Mouse (Mus musculus) embryonic facial prominence, embryonic 11.5 days (tissue): ENCODE data around the gene Prm2. TPM values are rescaled to one million over a fixed set of nuclear protein-coding genes. Genes with fewer than 3 reads are reported as not detected.

Experiments
- ATAC-seq: fragments of 200-750 bp; cut with Nextera tagmentation; replicated peaks from 2 replicates; pipeline ENCODE4 v1.8.0; 2017; ENCODE audit warnings: low read depth; ENCODE audit not compliant: insufficient number of reproducible peaks, low FRiP score, low TSS enrichment
- DNase-seq: peaks from one replicate; pipeline ENCODE4 v3.0.0-alpha.2; 2015; ENCODE audit warnings: low spot score
- H3K27ac ChIP-seq: fragments of 300-500 bp; sonication (generic); replicated peaks from 2 replicates; pipeline ENCODE4 v1.5.1; 2014; ENCODE audit warnings: mild to moderate bottlenecking, low read depth, low read length, control low read depth
- H3K27me3 ChIP-seq: fragments of 300-500 bp; sonication (generic); 2 replicates; pipeline ENCODE4 v1.6.1; 2014; ENCODE audit warnings: mild to moderate bottlenecking, low read length, moderate library complexity, mixed read lengths; ENCODE audit not compliant: control insufficient read depth, insufficient read depth
- H3K36me3 ChIP-seq: fragments of 300-500 bp; sonication (generic); replicated peaks from 2 replicates; pipeline ENCODE4 v1.6.1; 2014; ENCODE audit warnings: low read depth, mild to moderate bottlenecking, low read length, moderate library complexity, mixed read lengths; ENCODE audit not compliant: control insufficient read depth, insufficient read depth
- H3K4me1 ChIP-seq: fragments of 300-500 bp; sonication (generic); 2 replicates; pipeline ENCODE4 v1.6.1; 2014; ENCODE audit warnings: low read length, mixed read lengths; ENCODE audit not compliant: control insufficient read depth, insufficient read depth
- H3K4me2 ChIP-seq: fragments of 300-500 bp; sonication (generic); 2 replicates; pipeline ENCODE4 v1.6.1; 2014; ENCODE audit warnings: low read depth, mild to moderate bottlenecking, control low read depth, low read length, moderate library complexity
- H3K4me3 ChIP-seq: fragments of 300-500 bp; sonication (generic); 2 replicates; pipeline ENCODE4 v1.5.1; 2014; ENCODE audit warnings: low read depth, low read length, control low read depth
- H3K9ac ChIP-seq: fragments of 300-500 bp; sonication (generic); replicated peaks from 2 replicates; pipeline ENCODE4 v1.6.1; 2014; ENCODE audit warnings: mild to moderate bottlenecking, control low read depth, low read length
- H3K9me3 ChIP-seq: fragments of 300-500 bp; sonication (generic); replicated peaks from 2 replicates; pipeline ENCODE4 v1.6.1; 2016; ENCODE audit warnings: mild to moderate bottlenecking, low read length, inconsistent platforms, mixed read lengths; ENCODE audit not compliant: control insufficient read depth
- WGBS: fragments of 180-500 bp; shearing (Covaris S2); extraction: QIAGEN DNeasy Blood & Tissue Kit; methylation state at CpG from one replicate; pipeline ENCODE4 v1.1.7; 2014; 5-methylcytosine and 5-hydroxymethylcytosine counted together
- polyA plus RNA-seq: library from polyadenylated mRNA; unstranded; fragments of >200 nt; fragmentation: Nextera tagmentation; extraction: Ambion mirVana; gene quantifications from 2 replicates; pipeline ENCODE4 v1.2.1, GENCODE M21; 2014

Gene Prm2
- polyA plus RNA-seq, 1 experiment from 2014 or later: not detected

DNA sequence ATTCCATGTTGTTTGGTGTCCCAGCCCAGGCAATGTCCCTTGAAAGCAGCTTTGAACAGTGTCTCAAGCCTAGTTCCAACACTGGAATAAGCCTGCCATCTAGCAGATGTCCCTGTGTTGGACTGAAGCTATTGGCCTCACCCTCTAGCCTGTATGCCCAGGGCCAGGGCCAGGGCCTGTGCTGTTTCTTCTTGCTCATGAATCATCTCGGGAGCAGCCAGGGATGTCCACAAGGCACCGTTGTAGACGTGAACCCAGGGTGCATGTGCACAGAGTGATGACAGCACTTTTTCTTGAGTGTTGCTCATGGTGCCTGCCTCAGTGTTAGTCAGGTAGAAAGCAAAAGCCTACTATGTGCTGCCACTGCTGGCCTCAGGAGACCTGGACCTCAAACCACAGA is 41.3 kb upstream of the Prm2 start:
- no peak for ATAC-seq
- H3K9ac ChIP-seq: no peak overlapping the region
- WGBS: 100% methylated on average over 3 of the region's 3 CpGs
- H3K4me2 ChIP-seq: no peak overlapping the region
- no peaks in the 10 kb centered on the region for H3K4me1 ChIP-seq
- no peak for DNase-seq
- no peak overlapping the region for H3K27ac ChIP-seq
- H3K4me3 ChIP-seq: no peak overlapping the region
- no peaks in the 10 kb centered on the region for H3K9me3 ChIP-seq
- no peaks in the 10 kb centered on the region for H3K27me3 ChIP-seq
- no peaks in the 10 kb centered on the region for H3K36me3 ChIP-seq

DNA sequence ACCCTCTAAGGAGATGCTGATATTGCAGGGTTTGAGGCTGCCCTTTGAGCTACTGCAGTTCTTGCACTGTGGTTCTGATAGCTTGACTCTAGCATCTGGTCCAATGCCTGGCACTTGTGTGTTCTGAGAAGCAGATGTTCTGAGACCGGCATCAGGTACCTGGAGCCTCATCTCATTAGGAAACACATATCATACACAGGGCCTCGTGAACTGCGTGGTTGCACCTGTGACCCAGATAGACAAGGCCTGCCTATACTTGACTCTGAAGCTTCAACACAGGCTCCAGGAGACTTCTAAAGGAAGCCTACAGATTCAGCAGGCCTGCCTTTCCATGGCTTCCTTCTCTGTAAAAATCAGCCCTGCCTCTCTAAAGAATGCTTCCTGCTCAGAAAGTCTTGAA is 40.5 kb upstream of the Prm2 start:
- Histone ChIP-seq H3K9ac (no peak overlapping the region), H3K4me2 (no peak overlapping the region), H3K27me3 (no peaks in the 10 kb centered on the region), H3K27ac (no peak overlapping the region), H3K36me3 (no peaks in the 10 kb centered on the region), H3K4me1 (no peaks in the 10 kb centered on the region), H3K9me3 (no peaks in the 10 kb centered on the region), H3K4me3 (no peak overlapping the region)
- no peak for ATAC-seq
- DNase-seq: no peak
- 90% methylated on average over 3 of the region's 3 CpGs for WGBS

DNA sequence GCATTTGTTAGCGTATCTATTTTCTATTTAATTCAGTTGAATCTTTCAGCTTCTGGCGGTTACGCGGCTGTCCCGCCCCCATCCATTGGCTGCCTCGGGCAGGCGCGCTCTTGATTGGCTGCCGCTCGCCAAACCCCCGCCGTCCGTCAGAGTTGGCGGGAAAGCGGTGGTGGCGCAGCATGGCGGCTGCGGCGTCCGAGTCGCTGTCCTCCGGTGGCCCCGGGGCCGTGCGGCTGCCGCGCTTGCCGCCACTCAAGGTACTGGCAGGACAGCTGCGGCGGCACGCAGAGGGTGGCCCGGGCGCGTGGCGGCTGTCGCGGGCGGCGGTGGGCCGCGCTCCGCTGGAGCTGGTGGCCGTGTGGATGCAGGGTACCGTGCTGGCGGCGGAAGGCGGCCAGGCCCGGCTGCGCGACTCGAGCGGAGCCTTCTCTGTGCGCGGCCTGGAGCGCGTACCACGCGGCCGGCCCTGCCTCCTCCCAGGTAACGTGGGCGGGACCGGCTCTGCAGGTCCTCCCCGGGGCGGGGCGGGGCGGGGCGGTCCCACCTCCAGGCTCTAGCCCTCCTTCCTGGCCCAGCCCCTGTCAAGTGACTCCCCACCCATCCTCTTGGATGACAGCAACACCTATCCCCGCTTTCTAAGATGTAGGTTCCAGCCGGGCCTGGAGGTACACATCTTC is 39.1 kb upstream of the Prm2 start, which contains the start of gene Rmi2:
Gene Rmi2 (plus strand): TSS at position 149 of the 677 bp plus-strand sequence.
- no peaks in the 10 kb centered on the region for H3K27me3 ChIP-seq
- H3K9ac ChIP-seq: peak within 1 kb of the TSS; percentile 71
- ATAC-seq (peak; percentile 89), DNase-seq (peak; percentile 94)
- peak within 1 kb of the TSS; percentile 23 for H3K27ac ChIP-seq
- H3K9me3 ChIP-seq: no peaks in the 10 kb centered on the region
- no peaks in the 10 kb centered on the region for H3K36me3 ChIP-seq
- WGBS: under 1% methylated on average over 56 of the region's 69 CpGs
- H3K4me1 ChIP-seq: no peaks in the 10 kb centered on the region
- H3K4me3 ChIP-seq: peak within 1 kb of the TSS; percentile 57
- H3K4me2 ChIP-seq: peak within 1 kb of the TSS; percentile 71

DNA sequence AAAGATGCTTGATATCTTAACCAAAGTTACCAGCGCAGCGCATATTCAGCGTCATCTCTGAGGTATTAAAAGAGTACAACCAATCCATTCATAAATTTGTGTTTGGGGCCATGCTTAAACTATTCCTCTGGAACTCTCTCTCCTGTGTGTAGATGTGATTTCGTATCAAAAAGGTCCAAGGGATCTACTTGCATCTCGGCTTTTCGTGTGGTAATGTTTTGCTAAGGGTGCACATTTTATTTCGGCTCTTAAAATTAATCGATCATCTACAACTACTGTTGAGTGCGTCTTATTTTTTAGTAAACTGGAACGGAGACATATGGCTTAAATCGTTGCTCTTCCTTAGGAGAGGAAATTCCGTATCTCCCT is 38.6 kb upstream of the Prm2 start:
- Histone ChIP-seq H3K27me3 (no peaks in the 10 kb centered on the region), H3K27ac (no peak overlapping the region), H3K9ac (peak overlapping the region; percentile 39), H3K4me3 (peak overlapping the region; percentile 57), H3K4me2 (peak overlapping the region; percentile 71), H3K36me3 (no peaks in the 10 kb centered on the region), H3K4me1 (no peaks in the 10 kb centered on the region), H3K9me3 (no peaks in the 10 kb centered on the region)
- no peak for ATAC-seq
- 8% methylated on average over 12 of the region's 12 CpGs for WGBS
- peak; percentile 30 for DNase-seq

DNA sequence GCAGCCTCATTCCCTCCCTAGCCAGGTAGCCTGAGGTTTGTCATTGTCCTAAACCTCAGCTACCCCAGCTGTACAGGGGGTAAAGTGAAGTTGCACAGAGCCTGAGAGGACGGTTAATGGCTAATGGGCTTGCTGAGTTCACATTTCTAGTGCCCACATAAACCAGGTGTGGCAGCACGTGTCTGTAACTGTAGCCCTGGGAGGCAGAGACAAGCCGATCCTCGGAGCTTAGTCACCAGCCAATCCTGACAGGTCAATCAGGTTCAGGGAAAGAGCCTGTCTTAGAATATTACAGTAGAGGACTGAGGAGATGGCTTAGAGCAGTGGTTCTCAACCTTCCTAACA is 32.5 kb upstream of the Prm2 start:
- ATAC-seq (no peak), DNase-seq (no peak)
- H3K27ac ChIP-seq: no peak overlapping the region
- no peak overlapping the region for H3K9ac ChIP-seq
- H3K4me3 ChIP-seq: no peak overlapping the region
- H3K27me3 ChIP-seq: no peaks in the 10 kb centered on the region
- 77% methylated on average over 4 of the region's 4 CpGs for WGBS
- H3K9me3 ChIP-seq: no peaks in the 10 kb centered on the region
- H3K4me1 ChIP-seq: no peaks in the 10 kb centered on the region
- H3K4me2 ChIP-seq: no peak overlapping the region
- no peaks in the 10 kb centered on the region for H3K36me3 ChIP-seq

DNA sequence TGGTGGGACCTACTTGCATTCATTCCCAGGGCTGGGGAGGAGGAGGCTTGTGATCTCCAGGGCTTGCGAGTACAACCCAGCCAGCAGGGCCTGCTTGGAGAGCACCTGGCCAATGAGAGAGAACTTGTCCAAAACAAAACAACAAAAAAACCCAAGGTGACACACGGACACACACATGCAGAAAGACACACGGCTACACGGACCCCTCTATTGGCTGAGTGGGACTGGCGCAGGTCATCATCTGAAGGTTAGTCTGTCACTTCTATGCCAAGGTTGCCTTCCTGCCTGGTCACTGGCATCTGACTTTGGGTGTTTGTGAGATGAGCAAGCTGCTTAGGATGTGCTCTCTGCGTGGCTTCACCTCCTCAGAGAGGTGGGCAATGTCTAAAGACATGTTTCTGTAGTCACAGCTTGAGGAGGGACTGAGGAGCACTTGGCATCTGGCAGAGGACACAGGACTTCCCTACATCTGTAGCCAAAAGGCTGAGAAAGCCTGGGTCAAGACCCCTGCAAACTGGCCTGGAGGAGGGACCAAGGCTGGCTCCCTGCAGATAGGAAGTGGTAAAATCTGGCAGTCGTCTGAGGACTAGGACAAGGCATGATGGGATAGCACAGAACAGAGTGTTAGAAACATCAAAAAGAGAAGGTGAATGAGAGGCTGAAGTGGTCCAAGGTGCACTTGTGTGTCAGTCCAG is 32.0 kb upstream of the Prm2 start:
- H3K36me3 ChIP-seq: no peaks in the 10 kb centered on the region
- ATAC-seq: no peak
- DNase-seq: no peak
- no peaks in the 10 kb centered on the region for H3K27me3 ChIP-seq
- no peaks in the 10 kb centered on the region for H3K4me1 ChIP-seq
- no peak overlapping the region for H3K27ac ChIP-seq
- no peak overlapping the region for H3K9ac ChIP-seq
- no peak overlapping the region for H3K4me2 ChIP-seq
- no peaks in the 10 kb centered on the region for H3K9me3 ChIP-seq
- WGBS: 77% methylated on average over 7 of the region's 7 CpGs
- H3K4me3 ChIP-seq: no peak overlapping the region

DNA sequence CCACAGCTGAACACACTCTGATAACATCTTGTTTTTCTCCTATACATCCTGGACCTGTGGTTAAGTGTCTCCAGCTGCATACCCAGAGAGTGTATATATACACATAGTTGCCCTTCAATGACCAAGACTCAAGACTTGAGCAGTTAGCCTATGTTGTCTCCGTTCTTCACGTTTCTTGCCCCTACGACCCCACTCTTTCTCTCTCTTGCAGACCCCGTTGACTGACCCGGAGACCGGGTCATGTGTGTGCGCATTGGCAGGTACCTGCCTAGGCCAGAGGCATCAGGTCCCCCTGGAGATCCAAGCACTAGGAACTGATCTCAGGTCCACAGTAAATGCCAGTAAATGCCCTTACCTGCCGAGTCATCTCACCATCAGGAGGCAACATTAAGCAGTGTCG is 31.3 kb upstream of the Prm2 start:
- Histone ChIP-seq H3K4me3 (no peak overlapping the region), H3K4me1 (no peaks in the 10 kb centered on the region), H3K9ac (no peak overlapping the region), H3K27ac (no peak overlapping the region), H3K36me3 (no peaks in the 10 kb centered on the region), H3K27me3 (no peaks in the 10 kb centered on the region), H3K4me2 (no peak overlapping the region), H3K9me3 (no peaks in the 10 kb centered on the region)
- WGBS: 88% methylated on average over 9 of the region's 9 CpGs
- ATAC-seq: no peak
- DNase-seq: no peak

DNA sequence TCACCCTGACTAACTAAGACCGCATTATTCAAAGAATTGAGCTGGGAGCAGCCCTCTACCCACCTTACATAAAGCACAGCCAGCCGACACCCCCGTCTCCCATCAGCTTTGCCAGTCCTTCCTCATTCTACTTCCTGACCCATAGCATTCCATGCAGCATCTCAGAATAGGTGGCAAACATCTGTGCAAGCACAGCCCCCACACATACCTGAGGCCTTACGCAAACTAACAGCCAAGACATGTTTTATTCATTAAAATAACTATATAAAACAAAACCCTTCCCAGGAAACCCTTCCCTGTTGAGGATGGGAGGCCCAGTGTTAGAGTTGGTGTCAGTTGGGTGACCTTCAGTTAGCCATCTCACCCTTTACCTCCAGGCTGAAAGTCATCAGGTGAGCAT is 29.9 kb upstream of the Prm2 start:
- Histone ChIP-seq H3K4me1 (no peaks in the 10 kb centered on the region; the same call in 1 of the 2 replicates), H3K9ac (no peak overlapping the region), H3K4me3 (no peak overlapping the region), H3K27ac (no peak overlapping the region), H3K9me3 (no peaks in the 10 kb centered on the region), H3K4me2 (no peak overlapping the region), H3K27me3 (no peaks in the 10 kb centered on the region), H3K36me3 (no peaks in the 10 kb centered on the region)
- DNase-seq: no peak
- 79% methylated on average over 4 of the region's 4 CpGs for WGBS
- no peak for ATAC-seq
